Mouse (Mus musculus) bone marrow, adult 2 months (tissue): ENCODE measurements around the gene Zfp984.
"Not testable (repeated sequence)": the region's sequence is repeated elsewhere in the genome, so short reads cannot be mapped to it uniquely, and the experiment has no call there.

Source experiments
- CTCF ChIP-seq: fragments of 200-500 bp; IDR thresholded peaks from 2 replicates; pipeline ENCODE4 v1.5.1; 2011; ENCODE audit warnings: low read length, control low read depth; ENCODE audit not compliant: control insufficient read depth, insufficient read depth
- POLR2A ChIP-seq: fragments of 200-500 bp; IDR thresholded peaks from 2 replicates; pipeline ENCODE4 v1.6.1; 2011; ENCODE audit warnings: low read depth, mild to moderate bottlenecking, control low read depth, low read length, borderline replicate concordance; ENCODE audit not compliant: control insufficient read depth

- TF ChIP-seq CTCF, POLR2A: not testable (repeated sequence)
These were observed 16.1 kb downstream of the Zfp984 start for GRCm38 (mm10) chr4:147793390-147793916.
